Mouse (Mus musculus): ENCODE results near the gene Lmod2. TPM values are rescaled to one million over a fixed set of nuclear protein-coding genes. Genes with fewer than 3 reads are reported as not detected.

Lmod2 gene
- polyA plus RNA-seq, 1 experiment from 2014 or later, result not detected

- H3K27ac ChIP-seq, result no peak overlapping the region
- no peaks in the 10 kb centered on the region for H3K9me3 ChIP-seq
- no peaks in the 10 kb centered on the region for H3K27me3 ChIP-seq (replicated peaks)
- ATAC-seq (ENCODE audit: low FRiP score, low read depth), result no peak
- no peaks in the 10 kb centered on the region for H3K36me3 ChIP-seq
- WGBS, result 82% methylated on average over 3 of the region's 3 CpGs
- H3K4me2 ChIP-seq (replicated peaks), result no peak overlapping the region
- no peak overlapping the region for H3K4me3 ChIP-seq
- no peaks in the 10 kb centered on the region for H3K4me1 ChIP-seq
- no peak overlapping the region for H3K9ac ChIP-seq
Measured at GRCm38 (mm10) chr6:24583456-24583855, 14.1 kb upstream of the Lmod2 start.

GRCm38 (mm10) chr6:24585431-24586310, 11.9 kb upstream of the Lmod2 start:
- no peaks in the 10 kb centered on the region for H3K4me1 ChIP-seq
- H3K9me3 ChIP-seq, result no peaks in the 10 kb centered on the region
- H3K4me2 ChIP-seq (replicated peaks), result no peak overlapping the region
- H3K36me3 ChIP-seq, result no peaks in the 10 kb centered on the region
- ATAC-seq (ENCODE audit: low FRiP score, low read depth), result no peak
- H3K4me3 ChIP-seq, result no peak overlapping the region
- no peak overlapping the region for H3K27ac ChIP-seq
- no peaks in the 10 kb centered on the region for H3K27me3 ChIP-seq (replicated peaks)
- WGBS, result 70% methylated on average over 10 of the region's 10 CpGs
- H3K9ac ChIP-seq, result no peak overlapping the region

GRCm38 (mm10) chr6:24586885-24587284, 10.7 kb upstream of the Lmod2 start:
- WGBS, result 63% methylated on average over 3 of the region's 3 CpGs
- H3K4me3 ChIP-seq, result no peak overlapping the region

GRCm38 (mm10) chr6:24590282-24590681, 7.3 kb upstream of the Lmod2 start:
- Histone ChIP-seq H3K27me3 (replicated peaks) (no peaks in the 10 kb centered on the region), H3K9me3 (no peaks in the 10 kb centered on the region), H3K36me3 (no peaks in the 10 kb centered on the region), H3K27ac (no peak overlapping the region), H3K4me1 (no peaks in the 10 kb centered on the region), H3K9ac (no peak overlapping the region), H3K4me2 (replicated peaks) (no peak overlapping the region), H3K4me3 (no peak overlapping the region)
- ATAC-seq (ENCODE audit: low FRiP score, low read depth), result no peak
- 87% methylated on average over 5 of the region's 5 CpGs for WGBS

More at GRCm38 (mm10) chr6:24586885-24587284, 10.7 kb upstream of the Lmod2 start:
- Histone ChIP-seq H3K9me3 (no peaks in the 10 kb centered on the region), H3K4me2 (replicated peaks) (no peak overlapping the region), H3K9ac (no peak overlapping the region), H3K27me3 (replicated peaks) (no peaks in the 10 kb centered on the region), H3K4me1 (no peaks in the 10 kb centered on the region), H3K36me3 (no peaks in the 10 kb centered on the region), H3K27ac (no peak overlapping the region)
- ATAC-seq (ENCODE audit: low FRiP score, low read depth), result no peak

GRCm38 (mm10) chr6:24591525-24592218, 5.9 kb upstream of the Lmod2 start:
- Histone ChIP-seq H3K9ac (no peak overlapping the region), H3K36me3 (no peaks in the 10 kb centered on the region), H3K9me3 (no peaks in the 10 kb centered on the region), H3K4me1 (no peaks in the 10 kb centered on the region), H3K27me3 (replicated peaks) (no peaks in the 10 kb centered on the region), H3K4me2 (replicated peaks) (no peak overlapping the region), H3K27ac (no peak overlapping the region), H3K4me3 (no peak overlapping the region)
- WGBS, result 59% methylated on average over 10 of the region's 10 CpGs
- ATAC-seq (ENCODE audit: low FRiP score, low read depth), result no peak

GRCm38 (mm10) chr6:24599179-24599578, 1.6 kb downstream of the Lmod2 start:
- WGBS, result 89% methylated on average over 6 of the region's 6 CpGs
- Histone ChIP-seq H3K36me3 (no peaks in the 10 kb centered on the region), H3K9me3 (no peaks in the 10 kb centered on the region), H3K27me3 (replicated peaks) (no peaks in the 10 kb centered on the region), H3K4me3 (no peak overlapping the region), H3K9ac (no peak overlapping the region), H3K4me2 (replicated peaks) (no peak overlapping the region), H3K27ac (no peak overlapping the region), H3K4me1 (no peaks in the 10 kb centered on the region)
- ATAC-seq (ENCODE audit: low FRiP score, low read depth), result no peak

GRCm38 (mm10) chr6:24599639-24600038, 2.1 kb downstream of the Lmod2 start:
- H3K36me3 ChIP-seq, result no peaks in the 10 kb centered on the region
- WGBS, result 83% methylated on average over 5 of the region's 5 CpGs
- no peaks in the 10 kb centered on the region for H3K4me1 ChIP-seq
- ATAC-seq (ENCODE audit: low FRiP score, low read depth), result no peak
- H3K27ac ChIP-seq, result no peak overlapping the region
- no peaks in the 10 kb centered on the region for H3K27me3 ChIP-seq (replicated peaks)
- no peak overlapping the region for H3K9ac ChIP-seq
- H3K4me2 ChIP-seq (replicated peaks), result no peak overlapping the region
- H3K9me3 ChIP-seq, result no peaks in the 10 kb centered on the region
- no peak overlapping the region for H3K4me3 ChIP-seq

- Histone ChIP-seq H3K4me2 (replicated peaks) (no peak overlapping the region), H3K9me3 (no peaks in the 10 kb centered on the region), H3K36me3 (no peaks in the 10 kb centered on the region), H3K27me3 (replicated peaks) (no peaks in the 10 kb centered on the region), H3K27ac (no peak overlapping the region), H3K4me1 (no peaks in the 10 kb centered on the region), H3K9ac (no peak overlapping the region), H3K4me3 (no peak overlapping the region)
- ATAC-seq (ENCODE audit: low FRiP score, low read depth), result no peak
- WGBS, result 91% methylated on average over 6 of the region's 6 CpGs
Measured at GRCm38 (mm10) chr6:24600134-24600533, 2.6 kb downstream of the Lmod2 start.

- H3K4me2 ChIP-seq (replicated peaks), result no peak overlapping the region
- no peaks in the 10 kb centered on the region for H3K36me3 ChIP-seq
- H3K4me3 ChIP-seq, result no peak overlapping the region
- no peak overlapping the region for H3K9ac ChIP-seq
- H3K9me3 ChIP-seq, result no peaks in the 10 kb centered on the region
- ATAC-seq (ENCODE audit: low FRiP score, low read depth), result no peak
- H3K4me1 ChIP-seq, result no peaks in the 10 kb centered on the region
- H3K27me3 ChIP-seq (replicated peaks), result no peaks in the 10 kb centered on the region
- 66% methylated on average over 4 of the region's 4 CpGs for WGBS
- H3K27ac ChIP-seq, result no peak overlapping the region
Measured at GRCm38 (mm10) chr6:24600726-24601125, 3.2 kb downstream of the Lmod2 start.

GRCm38 (mm10) chr6:24601668-24602067, 4.1 kb downstream of the Lmod2 start:
- Histone ChIP-seq H3K36me3 (no peaks in the 10 kb centered on the region), H3K9me3 (no peaks in the 10 kb centered on the region), H3K4me2 (replicated peaks) (no peak overlapping the region), H3K9ac (no peak overlapping the region), H3K27ac (no peak overlapping the region), H3K4me1 (no peaks in the 10 kb centered on the region), H3K27me3 (replicated peaks) (no peaks in the 10 kb centered on the region), H3K4me3 (no peak overlapping the region)
- 50% methylated on average over 1 of the region's 1 CpGs for WGBS
- no peak for ATAC-seq (ENCODE audit: low FRiP score, low read depth)

- Histone ChIP-seq H3K36me3 (no peaks in the 10 kb centered on the region), H3K9me3 (no peaks in the 10 kb centered on the region), H3K27me3 (replicated peaks) (no peaks in the 10 kb centered on the region), H3K4me3 (no peak overlapping the region), H3K4me1 (no peaks in the 10 kb centered on the region), H3K4me2 (replicated peaks) (no peak overlapping the region), H3K9ac (no peak overlapping the region), H3K27ac (no peak overlapping the region)
- no peak for ATAC-seq (ENCODE audit: low FRiP score, low read depth)
- 91% methylated on average over 3 of the region's 3 CpGs for WGBS
Measured at GRCm38 (mm10) chr6:24602351-24602750, 4.8 kb downstream of the Lmod2 start.

- ATAC-seq (ENCODE audit: low FRiP score, low read depth), result no peak
- Histone ChIP-seq H3K4me1 (no peaks in the 10 kb centered on the region), H3K4me2 (replicated peaks) (no peak overlapping the region), H3K27me3 (replicated peaks) (no peaks in the 10 kb centered on the region), H3K36me3 (no peaks in the 10 kb centered on the region), H3K9ac (no peak overlapping the region), H3K4me3 (no peak overlapping the region), H3K9me3 (no peaks in the 10 kb centered on the region), H3K27ac (no peak overlapping the region)
- WGBS, result 95% methylated on average over 5 of the region's 5 CpGs
Measured at GRCm38 (mm10) chr6:24602993-24603392, 5.4 kb downstream of the Lmod2 start.

All from neural tube, embryonic 12.5 days (tissue).